Mouse (Mus musculus): ENCODE measurements around the gene Sat1. TPM values are rescaled to one million over a fixed set of nuclear protein-coding genes. Genes with fewer than 3 reads are reported as not detected.

Gene Sat1
- polyA plus RNA-seq, 1 experiment = 107 TPM

GRCm38 (mm10) chrX:155167667-155168066, 48.6 kb downstream of the Sat1 start:
- no peak for DNase-seq (ENCODE audit: extremely low spot score in 1 of 2, low spot score in 1 of 2)

GRCm38 (mm10) chrX:155166313-155166712, 49.9 kb downstream of the Sat1 start:
- DNase-seq (ENCODE audit: extremely low spot score in 1 of 2, low spot score in 1 of 2) = no peak

- DNase-seq (ENCODE audit: extremely low spot score in 1 of 2, low spot score in 1 of 2) = no peak
Measured at GRCm38 (mm10) chrX:155163553-155163952, 52.7 kb downstream of the Sat1 start.

Other genes starting within 250 kb of the Sat1 start
- gene Magea8, start 220.6 kb downstream of the Sat1 start, polyA plus RNA-seq (2012; rRNA removed) = not detected in 2 replicates
- gene Magea5, start 153.3 kb downstream of the Sat1 start, polyA plus RNA-seq (2012; rRNA removed) = not detected in 2 replicates
- gene Magea1, start 126.7 kb downstream of the Sat1 start, polyA plus RNA-seq (2012; rRNA removed) = not detected in 2 replicates
- gene Magea2, start 122.8 kb downstream of the Sat1 start, polyA plus RNA-seq (2012; rRNA removed) = not detected in 2 replicates
- gene Cldn34b2, start 88.0 kb downstream of the Sat1 start, polyA plus RNA-seq (2012; rRNA removed) = not detected in 2 replicates
- 12.6 and 15.7 TPM in 2 replicates for gene Acot9, start 46.0 kb upstream of the Sat1 start, polyA plus RNA-seq (2012; rRNA removed)
- gene Prdx4, start 124.3 kb upstream of the Sat1 start, polyA plus RNA-seq (2012; rRNA removed) = 28.7 and 30.2 TPM in 2 replicates